Mouse (Mus musculus) forebrain, embryonic 14.5 days (tissue): ENCODE measurements around the gene Prpf8. TPM values are rescaled to one million over a fixed set of nuclear protein-coding genes. Genes with fewer than 3 reads are reported as not detected.
A peak's percentile ranks its signal among the peaks of the same experiment; 100 is the strongest.

Experiments used
- ATAC-seq: fragments of 200-750 bp; cut with Nextera tagmentation; 2 replicates; pipeline ENCODE4 v1.8.0; 2017; ENCODE audit warnings: mild to moderate bottlenecking, moderate library complexity
- DNase-seq: peaks from one replicate; pipeline ENCODE4 v3.0.0-alpha.2; 2015; ENCODE audit warnings: low spot score
- H3K27ac ChIP-seq: fragments of 300-500 bp; sonication (generic); 2 replicates; pipeline ENCODE4 v1.5.1; 2014; ENCODE audit warnings: low read depth, mild to moderate bottlenecking, control low read depth, low read length, moderate library complexity
- H3K27me3 ChIP-seq: fragments of 300-500 bp; sonication (generic); replicated peaks from 2 replicates; pipeline ENCODE4 v1.6.1; 2014; ENCODE audit warnings: low read length, control low read depth, mixed read lengths; ENCODE audit not compliant: control insufficient read depth, insufficient read depth
- H3K36me3 ChIP-seq: fragments of 300-500 bp; sonication (generic); 2 replicates; pipeline ENCODE4 v1.6.1; 2014; ENCODE audit warnings: low read length, control low read depth; ENCODE audit not compliant: control insufficient read depth, insufficient read depth
- H3K4me1 ChIP-seq: fragments of 300-500 bp; sonication (generic); 2 replicates; pipeline ENCODE4 v1.6.1; 2014; ENCODE audit warnings: antibody characterized with exemption, low read length, control low read depth; ENCODE audit not compliant: control insufficient read depth, insufficient read depth
- H3K4me2 ChIP-seq: fragments of 300-500 bp; sonication (generic); 2 replicates; pipeline ENCODE4 v1.6.1; 2014; ENCODE audit warnings: mild to moderate bottlenecking, control low read depth, low read length
- H3K4me3 ChIP-seq: fragments of 300-500 bp; sonication (generic); 2 replicates; pipeline ENCODE4 v1.5.1; 2014; ENCODE audit warnings: low read depth, low read length, control low read depth
- H3K9ac ChIP-seq: fragments of 300-500 bp; sonication (generic); 2 replicates; pipeline ENCODE4 v1.6.1; 2014; ENCODE audit warnings: mild to moderate bottlenecking, low read length, control low read depth, moderate library complexity
- H3K9me3 ChIP-seq: fragments of 300-500 bp; sonication (generic); replicated peaks from 2 replicates; pipeline ENCODE4 v1.6.1; 2016; ENCODE audit warnings: low read length, control low read depth, mixed read lengths; ENCODE audit not compliant: control insufficient read depth
- WGBS: fragments of 180-500 bp; shearing (Covaris S2); extraction: QIAGEN DNeasy Blood & Tissue Kit; methylation state at CpG from one replicate; pipeline ENCODE4 v1.1.7; 2014; 5-methylcytosine and 5-hydroxymethylcytosine counted together
- polyA plus RNA-seq: library from polyadenylated mRNA; unstranded; fragments of >200 nt; fragmentation: Nextera tagmentation; extraction: Ambion mirVana; gene quantifications from 2 replicates; pipeline ENCODE4 v1.2.1, GENCODE M21; 2014

Prpf8 gene
- polyA plus RNA-seq, 1 experiment from 2014 or later: 67.0 TPM

- H3K27me3 ChIP-seq: no peaks in the 10 kb centered on the region
- ATAC-seq: no peak
- H3K4me1 ChIP-seq: peaks cover 7% of the 10 kb centered on the region; the same call in 1 of the 2 replicates
- H3K36me3 ChIP-seq: peaks cover 62% of the 10 kb centered on the region
- H3K4me3 ChIP-seq: no peak overlapping the region
- DNase-seq: no peak
- H3K9me3 ChIP-seq: no peaks in the 10 kb centered on the region
- H3K27ac ChIP-seq: no peak overlapping the region
- no peak overlapping the region for H3K4me2 ChIP-seq
- 82% methylated on average over 8 of the region's 8 CpGs for WGBS
- H3K9ac ChIP-seq: no peak overlapping the region
Observed at GRCm38 (mm10) chr11:75508904-75509303, 22.3 kb downstream of the Prpf8 start.

GRCm38 (mm10) chr11:75509741-75510626 lies 23.4 kb downstream of the Prpf8 start, which contains the start of gene Rilp:
TSS of gene Rilp (plus strand) at chr11:75510094.
- peak within 1 kb of the TSS; percentile 95 for H3K4me2 ChIP-seq
- WGBS: 3% methylated on average over 43 of the region's 43 CpGs
- H3K4me1 ChIP-seq: peaks cover 7% of the 10 kb centered on the region; the same call in 1 of the 2 replicates
- H3K9ac ChIP-seq: peak within 1 kb of the TSS; percentile 70
- peaks cover 52% of the 10 kb centered on the region for H3K36me3 ChIP-seq
- peak within 1 kb of the TSS; percentile 44 for H3K4me3 ChIP-seq
- peak; percentile 72 for DNase-seq
- H3K9me3 ChIP-seq: no peaks in the 10 kb centered on the region
- peak; percentile 81 for ATAC-seq
- H3K27ac ChIP-seq: peak within 1 kb of the TSS; percentile 66
- no peaks in the 10 kb centered on the region for H3K27me3 ChIP-seq

- DNase-seq: peak; percentile 91
- Histone ChIP-seq H3K9me3 (no peaks in the 10 kb centered on the region), H3K9ac (peak overlapping the region; percentile 70), H3K36me3 (peaks cover 46% of the 10 kb centered on the region), H3K27ac (peak overlapping the region; percentile 66), H3K27me3 (no peaks in the 10 kb centered on the region), H3K4me3 (peak overlapping the region; percentile 44), H3K4me2 (peak overlapping the region; percentile 95), H3K4me1 (peaks cover 7% of the 10 kb centered on the region; the same call in 1 of the 2 replicates)
- peak; percentile 88 for ATAC-seq
- 2% methylated on average over 24 of the region's 24 CpGs for WGBS
Observed at GRCm38 (mm10) chr11:75510627-75510993, 24.0 kb downstream of the Prpf8 start.

- 78% methylated on average over 6 of the region's 6 CpGs for WGBS
- peaks cover 7% of the 10 kb centered on the region; the same call in 1 of the 2 replicates for H3K4me1 ChIP-seq
- no peak for DNase-seq
- H3K4me2 ChIP-seq: no peak overlapping the region
- H3K36me3 ChIP-seq: peaks cover 40% of the 10 kb centered on the region
- H3K4me3 ChIP-seq: no peak overlapping the region
- no peaks in the 10 kb centered on the region for H3K9me3 ChIP-seq
- no peak overlapping the region for H3K27ac ChIP-seq
- no peaks in the 10 kb centered on the region for H3K27me3 ChIP-seq
- ATAC-seq: no peak
- no peak overlapping the region for H3K9ac ChIP-seq
Observed at GRCm38 (mm10) chr11:75511213-75511612, 24.6 kb downstream of the Prpf8 start.

GRCm38 (mm10) chr11:75512301-75513018 lies 25.8 kb downstream of the Prpf8 start:
- Histone ChIP-seq H3K4me1 (peaks cover 7% of the 10 kb centered on the region; the same call in 1 of the 2 replicates), H3K36me3 (peaks cover 28% of the 10 kb centered on the region), H3K27ac (no peak overlapping the region), H3K9ac (no peak overlapping the region), H3K4me3 (no peak overlapping the region), H3K9me3 (no peaks in the 10 kb centered on the region), H3K4me2 (no peak overlapping the region), H3K27me3 (no peaks in the 10 kb centered on the region)
- ATAC-seq (no peak), DNase-seq (no peak)
- WGBS: 83% methylated on average over 9 of the region's 9 CpGs

- H3K36me3 ChIP-seq: peaks cover 19% of the 10 kb centered on the region
- no peak within 1 kb of the TSS for H3K4me3 ChIP-seq
- H3K9ac ChIP-seq: no peak within 1 kb of the TSS
- no peaks in the 10 kb centered on the region for H3K9me3 ChIP-seq
- no peak for DNase-seq
- no peak for ATAC-seq
- H3K4me2 ChIP-seq: no peak within 1 kb of the TSS
- no peak within 1 kb of the TSS for H3K27ac ChIP-seq
- WGBS: 51% methylated on average over 8 of the region's 8 CpGs
- H3K4me1 ChIP-seq: peaks cover 7% of the 10 kb centered on the region; the same call in 1 of the 2 replicates
- no peaks in the 10 kb centered on the region for H3K27me3 ChIP-seq
Observed at GRCm38 (mm10) chr11:75513336-75513735, 26.7 kb downstream of the Prpf8 start, which contains the start of gene Scarf1. TSS of gene Scarf1 (plus strand) at chr11:75513540.

- Histone ChIP-seq H3K36me3 (peaks cover 3% of the 10 kb centered on the region; the same call in 1 of the 2 replicates), H3K27ac (no peak overlapping the region), H3K4me3 (no peak overlapping the region), H3K9me3 (no peaks in the 10 kb centered on the region), H3K4me2 (no peak overlapping the region), H3K9ac (no peak overlapping the region), H3K27me3 (no peaks in the 10 kb centered on the region), H3K4me1 (peaks cover under 1% of the 10 kb centered on the region; the same call in 1 of the 2 replicates)
- ATAC-seq (no peak), DNase-seq (no peak)
- 95% methylated on average over 25 of the region's 25 CpGs for WGBS
Observed at GRCm38 (mm10) chr11:75515186-75515585, 28.6 kb downstream of the Prpf8 start.

GRCm38 (mm10) chr11:75519834-75520633 lies 33.4 kb downstream of the Prpf8 start:
- no peak for DNase-seq
- H3K27ac ChIP-seq: no peak overlapping the region
- H3K9me3 ChIP-seq: no peaks in the 10 kb centered on the region
- H3K4me2 ChIP-seq: no peak overlapping the region
- H3K9ac ChIP-seq: no peak overlapping the region
- H3K4me1 ChIP-seq: no peaks in the 10 kb centered on the region
- no peak overlapping the region for H3K4me3 ChIP-seq
- H3K36me3 ChIP-seq: no peaks in the 10 kb centered on the region
- H3K27me3 ChIP-seq: no peaks in the 10 kb centered on the region
- no peak for ATAC-seq
- WGBS: 85% methylated on average over 15 of the region's 15 CpGs
